Mouse (Mus musculus) MEL (cell line): ENCODE data around the gene Cyp1a2. TPM values are rescaled to one million over a fixed set of nuclear protein-coding genes. Genes with fewer than 3 reads are reported as not detected.

Experiments used
- DNase-seq: peaks from one replicate; pipeline ENCODE4 v3.0.0; 2011; ENCODE audit warnings: low read depth, low spot score
- H3K27ac ChIP-seq: 2 replicates; pipeline ENCODE4 v1.5.1; 2012; ENCODE audit warnings: low read depth, mild to moderate bottlenecking, control low read depth, low read length, moderate library complexity; ENCODE audit not compliant: control insufficient read depth
- H3K27me3 ChIP-seq, 2 experiments: fragments of 150-350 bp in 1 of 2; sonication (generic) in 1 of 2; 2 replicates each; pipeline ENCODE4 v1.6.1; 2012; ENCODE audit warnings: low read length in 2 of 2, mild to moderate bottlenecking in 2 of 2, improper control_type of control experiment in 1 of 2, moderate library complexity in 1 of 2; ENCODE audit not compliant: insufficient read depth in 2 of 2, control insufficient read depth in 1 of 2
- H3K36me3 ChIP-seq, 2 experiments: 2 replicates each; pipeline ENCODE4 v1.6.1; 2012 to 2014; ENCODE audit warnings: low read length in 2 of 2, improper control_type of control experiment in 1 of 2, inconsistent platforms in 1 of 2, mild to moderate bottlenecking in 1 of 2; ENCODE audit not compliant: insufficient read depth in 2 of 2, control insufficient read depth in 1 of 2
- H3K4me1 ChIP-seq, 2 experiments: fragments of 150-350 bp in 1 of 2; sonication (generic) in 1 of 2; 2 replicates each; pipeline ENCODE4 v1.6.1; 2012; ENCODE audit warnings: low read length in 2 of 2, improper control_type of control experiment in 1 of 2, mild to moderate bottlenecking in 1 of 2; ENCODE audit not compliant: insufficient read depth in 2 of 2, control insufficient read depth in 1 of 2
- H3K4me3 ChIP-seq, 2 experiments: fragments of 150-350 bp in 1 of 2; sonication (generic) in 1 of 2; 2 replicates each; pipeline ENCODE4 v1.5.1; 2012; ENCODE audit warnings: low read depth in 2 of 2, low read length in 2 of 2, mild to moderate bottlenecking in 2 of 2, moderate library complexity in 2 of 2, control low read depth in 1 of 2, improper control_type of control experiment in 1 of 2; ENCODE audit not compliant: control insufficient read depth in 1 of 2, insufficient read depth in 1 of 2
- H3K79me2 ChIP-seq: 2 replicates; pipeline ENCODE4 v1.6.1; 2012; ENCODE audit warnings: mild to moderate bottlenecking, low read length, moderate library complexity; ENCODE audit not compliant: control insufficient read depth, poor library complexity, insufficient read depth
- H3K9ac ChIP-seq: 2 replicates; pipeline ENCODE4 v1.6.1; 2012; ENCODE audit warnings: low read depth, mild to moderate bottlenecking, control low read depth, low read length, moderate library complexity; ENCODE audit not compliant: control insufficient read depth, poor library complexity, severe bottlenecking
- H3K9me3 ChIP-seq: fragments of 150-350 bp; sonication (generic); replicated peaks from 2 replicates; pipeline ENCODE4 v1.6.1; 2012; ENCODE audit warnings: mild to moderate bottlenecking, low read length, improper control_type of control experiment, moderate library complexity; ENCODE audit not compliant: insufficient read depth
- BHLHE40 ChIP-seq: IDR thresholded peaks from 2 replicates; pipeline ENCODE4 v1.6.1; 2012; ENCODE audit warnings: low read depth, mild to moderate bottlenecking, inconsistent platforms, low read length, improper control_type of control experiment, borderline replicate concordance
- CHD1 ChIP-seq: IDR thresholded peaks from 2 replicates; pipeline ENCODE4 v1.6.1; 2012; ENCODE audit warnings: low read depth, mild to moderate bottlenecking, inconsistent platforms, low read length, improper control_type of control experiment
- E2F4 ChIP-seq: IDR thresholded peaks from 2 replicates; pipeline ENCODE4 v1.6.1; 2011; ENCODE audit warnings: low read depth, low read length, improper control_type of control experiment, borderline replicate concordance
- ELF1 ChIP-seq: IDR thresholded peaks from 2 replicates; pipeline ENCODE4 v1.6.1; 2014; ENCODE audit warnings: low read depth, mild to moderate bottlenecking, inconsistent platforms, low read length, improper control_type of control experiment, moderate library complexity
- EP300 ChIP-seq, 2 experiments: IDR thresholded peaks; 2 replicates each; pipeline ENCODE4 v1.6.1; 2011; ENCODE audit warnings: improper control_type of control experiment in 2 of 2, low read length in 2 of 2, low read depth in 1 of 2, mild to moderate bottlenecking in 1 of 2
- GABPA ChIP-seq: IDR thresholded peaks from 2 replicates; pipeline ENCODE4 v1.6.1; 2012; ENCODE audit warnings: low read depth, mild to moderate bottlenecking, inconsistent platforms, low read length, improper control_type of control experiment, moderate library complexity
- MAFK ChIP-seq: IDR thresholded peaks from 2 replicates; pipeline ENCODE4 v1.6.1; 2011; ENCODE audit warnings: low read depth, mild to moderate bottlenecking, low read length, improper control_type of control experiment, borderline replicate concordance
- MAX ChIP-seq: IDR thresholded peaks from 2 replicates; pipeline ENCODE4 v1.6.1; 2011; ENCODE audit warnings: low read length, improper control_type of control experiment
- MXI1 ChIP-seq: IDR thresholded peaks from 2 replicates; pipeline ENCODE4 v1.6.1; 2011; ENCODE audit warnings: mild to moderate bottlenecking, low read depth, low read length, improper control_type of control experiment
- MYC ChIP-seq: IDR thresholded peaks from 2 replicates; pipeline ENCODE4 v1.6.1; 2011; ENCODE audit warnings: low read depth, mild to moderate bottlenecking, low read length, improper control_type of control experiment, moderate library complexity
- NRF1 ChIP-seq: IDR thresholded peaks from 2 replicates; pipeline ENCODE4 v1.6.1; 2014; ENCODE audit warnings: low read depth, mild to moderate bottlenecking, inconsistent platforms, low read length, improper control_type of control experiment, moderate library complexity; ENCODE audit not compliant: poor library complexity, insufficient read depth, severe bottlenecking
- POLR2AphosphoS2 ChIP-seq: IDR thresholded peaks from 2 replicates; pipeline ENCODE4 v1.6.1; 2011; ENCODE audit warnings: low read length, improper control_type of control experiment
- RAD21 ChIP-seq: IDR thresholded peaks from 2 replicates; pipeline ENCODE4 v1.6.1; 2011; ENCODE audit warnings: mild to moderate bottlenecking, low read depth, low read length, improper control_type of control experiment
- RCOR1 ChIP-seq: IDR thresholded peaks from 2 replicates; pipeline ENCODE4 v1.6.1; 2012; ENCODE audit warnings: low read depth, mild to moderate bottlenecking, inconsistent platforms, low read length, improper control_type of control experiment
- TBP ChIP-seq: IDR thresholded peaks from 2 replicates; pipeline ENCODE4 v1.8.0; 2011; ENCODE audit warnings: low read depth, low read length, improper control_type of control experiment
- TCF12 ChIP-seq: IDR thresholded peaks from 2 replicates; pipeline ENCODE4 v1.6.1; 2014; ENCODE audit warnings: low read depth, mild to moderate bottlenecking, inconsistent platforms, low read length, improper control_type of control experiment, moderate library complexity
- UBTF ChIP-seq: IDR thresholded peaks from 2 replicates; pipeline ENCODE4 v1.6.1; 2012; ENCODE audit warnings: low read depth, mild to moderate bottlenecking, inconsistent platforms, low read length, improper control_type of control experiment, moderate library complexity, borderline replicate concordance; ENCODE audit not compliant: insufficient read depth
- USF1 ChIP-seq: IDR thresholded peaks from 2 replicates; pipeline ENCODE4 v1.6.1; 2014; ENCODE audit warnings: low read depth, mild to moderate bottlenecking, inconsistent platforms, low read length, improper control_type of control experiment, moderate library complexity
- USF2 ChIP-seq, 2 experiments: IDR thresholded peaks; 2 replicates each; pipeline ENCODE4 v1.6.1; 2011 to 2012; ENCODE audit warnings: improper control_type of control experiment in 2 of 2, low read length in 2 of 2, borderline replicate concordance in 1 of 2, inconsistent platforms in 1 of 2, low read depth in 1 of 2, mild to moderate bottlenecking in 1 of 2; ENCODE audit not compliant: insufficient read depth in 1 of 2
- ZC3H11A ChIP-seq: IDR thresholded peaks from 2 replicates; pipeline ENCODE4 v1.6.1; 2012; ENCODE audit warnings: low read depth, mild to moderate bottlenecking, inconsistent platforms, low read length, improper control_type of control experiment
- ZKSCAN1 ChIP-seq: IDR thresholded peaks from 2 replicates; pipeline ENCODE4 v1.6.1; 2012; ENCODE audit warnings: low read depth, mild to moderate bottlenecking, inconsistent platforms, low read length, improper control_type of control experiment, moderate library complexity
- polyA plus RNA-seq, 2 experiments: library from polyadenylated mRNA; stranded (reverse) in 1 of 2; unstranded in 1 of 2; fragments of >175 nt in 1 of 2; fragments of >200 nt in 1 of 2; gene quantifications; 2 replicates each; pipeline versions ENCODE4 v1.2.1 to v1.2.4; 2012; ENCODE audit warnings: low replicate concordance in 2 of 2, low read depth in 1 of 2; ENCODE audit not compliant: insufficient read length in 2 of 2, insufficient read depth in 1 of 2, missing spikeins in 1 of 2
- total RNA-seq: library from RNA; depleted of rRNA; stranded (reverse); fragments of 300-350 nt; gene quantifications from 2 replicates; pipeline ENCODE4 v1.2.3, GENCODE M21; 2012

Cyp1a2 gene
- total and polyA plus RNA-seq, 3 experiments = not detected

- no peak overlapping the region for H3K4me3 ChIP-seq
- H3K79me2 ChIP-seq = no peaks in the 10 kb centered on the region
- H3K9me3 ChIP-seq = no peaks in the 10 kb centered on the region
- no peak overlapping the region for H3K9ac ChIP-seq
- DNase-seq = no peak
- no peaks in the 10 kb centered on the region for H3K4me1 ChIP-seq
- H3K27me3 ChIP-seq = peaks cover 0 to 6% of the 10 kb centered on the region in 2 experiments; a peak in 2 of 4 replicates
- no peak for TF ChIP-seq ZKSCAN1
- no peak for TF ChIP-seq MAX
- H3K27ac ChIP-seq = no peak overlapping the region
- no peaks in the 10 kb centered on the region for H3K36me3 ChIP-seq
Observed at GRCm38 (mm10) chr9:57667817-57668216, 15.7 kb downstream of the Cyp1a2 start.

GRCm38 (mm10) chr9:57667136-57667535 is 16.4 kb downstream of the Cyp1a2 start:
- no peak overlapping the region for H3K9ac ChIP-seq
- H3K27ac ChIP-seq = no peak overlapping the region
- no peaks in the 10 kb centered on the region for H3K9me3 ChIP-seq
- no peak for DNase-seq
- TF ChIP-seq BHLHE40 (no peak), RCOR1 (no peak), GABPA (no peak), CHD1 (no peak), UBTF (no peak), MAFK (no peak), NRF1 (no peak), ELF1 (no peak), ZC3H11A (no peak), POLR2AphosphoS2 (no peak), TCF12 (no peak), EP300 (IDR thresholded peaks at IDR 0.05; ENCODE audit: low read depth in 1 of 2, low read length in 2 of 2) (no peak), USF1 (no peak), E2F4 (no peak), RAD21 (no peak), TBP (no peak), MYC (no peak), MXI1 (no peak), ZKSCAN1 (no peak), USF2 (IDR thresholded peaks at IDR 0.05; ENCODE audit: borderline replicate concordance in 1 of 2, insufficient read depth in 1 of 2, low read depth in 1 of 2, low read length in 2 of 2) (no peak)
- TF ChIP-seq, all 39 proteins: peak for 0
- Histone ChIP-seq H3K27me3 (peaks cover 0 to 4% of the 10 kb centered on the region in 2 experiments; a peak in 2 of 4 replicates), H3K4me3 (no peak overlapping the region), H3K36me3 (peaks cover 0 to under 1% of the 10 kb centered on the region in 2 experiments; a peak in 1 of 4 replicates), H3K79me2 (no peaks in the 10 kb centered on the region), H3K4me1 (no peaks in the 10 kb centered on the region)
